Mouse (Mus musculus) adipocyte (in vitro differentiated cells): Measurements from ENCODE around the gene Sik3.

Experiments used
- DNase-seq: peaks from one replicate; pipeline ENCODE4 v3.0.0-alpha.2; 2016; ENCODE audit warnings: low spot score

Gene Sik3

DNA sequence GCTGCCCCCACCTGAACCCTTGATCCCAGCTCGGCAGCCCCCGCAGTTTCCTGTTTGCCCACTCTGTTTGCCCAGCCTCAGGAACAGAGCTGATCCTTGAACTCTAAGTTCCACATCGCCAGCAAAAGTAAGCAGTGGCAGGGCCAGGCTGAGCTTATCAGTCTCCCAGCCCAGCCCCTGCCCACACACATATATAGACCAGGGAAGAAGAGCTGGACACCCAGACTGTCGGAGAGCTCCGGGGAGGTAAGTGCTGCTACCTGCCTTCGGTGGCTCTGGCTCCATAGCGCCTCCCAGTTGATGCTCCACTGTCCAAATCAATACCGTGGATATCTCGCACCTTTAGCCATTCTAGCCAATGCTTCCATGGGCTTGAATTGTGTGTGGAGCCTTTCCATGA lies 215.9 kb downstream of the Sik3 start, which contains the start of gene Apoa1:
TSS of gene Apoa1 (plus strand) at position 90 of the 400 bp plus-strand sequence.
- DNase-seq: no peak

DNA sequence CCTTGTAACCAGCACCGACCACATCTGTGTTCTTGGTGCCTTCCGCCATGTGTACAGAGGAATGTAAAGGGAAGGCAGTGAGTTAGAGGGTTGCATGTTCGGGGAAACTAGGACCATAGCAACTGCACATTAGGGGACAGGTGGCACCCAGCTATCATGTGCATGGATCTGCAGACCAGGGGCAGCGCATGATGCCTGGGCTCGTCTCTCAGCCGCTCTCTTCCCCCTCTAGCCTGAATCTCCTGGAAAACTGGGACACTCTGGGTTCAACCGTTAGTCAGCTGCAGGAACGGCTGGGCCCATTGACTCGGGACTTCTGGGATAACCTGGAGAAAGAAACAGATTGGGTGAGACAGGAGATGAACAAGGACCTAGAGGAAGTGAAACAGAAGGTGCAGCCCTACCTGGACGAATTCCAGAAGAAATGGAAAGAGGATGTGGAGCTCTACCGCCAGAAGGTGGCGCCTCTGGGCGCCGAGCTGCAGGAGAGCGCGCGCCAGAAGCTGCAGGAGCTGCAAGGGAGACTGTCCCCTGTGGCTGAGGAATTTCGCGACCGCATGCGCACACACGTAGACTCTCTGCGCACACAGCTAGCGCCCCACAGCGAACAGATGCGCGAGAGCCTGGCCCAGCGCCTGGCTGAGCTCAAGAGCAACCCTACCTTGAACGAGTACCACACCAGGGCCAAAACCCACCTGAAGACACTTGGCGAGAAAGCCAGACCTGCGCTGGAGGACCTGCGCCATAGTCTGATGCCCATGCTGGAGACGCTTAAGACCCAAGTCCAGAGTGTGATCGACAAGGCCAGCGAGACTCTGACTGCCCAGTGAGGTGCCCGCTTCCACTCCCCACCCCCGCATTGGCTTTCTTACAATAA lies 217.2 kb downstream of the Sik3 start:
- peak; percentile 73 for DNase-seq

DNA sequence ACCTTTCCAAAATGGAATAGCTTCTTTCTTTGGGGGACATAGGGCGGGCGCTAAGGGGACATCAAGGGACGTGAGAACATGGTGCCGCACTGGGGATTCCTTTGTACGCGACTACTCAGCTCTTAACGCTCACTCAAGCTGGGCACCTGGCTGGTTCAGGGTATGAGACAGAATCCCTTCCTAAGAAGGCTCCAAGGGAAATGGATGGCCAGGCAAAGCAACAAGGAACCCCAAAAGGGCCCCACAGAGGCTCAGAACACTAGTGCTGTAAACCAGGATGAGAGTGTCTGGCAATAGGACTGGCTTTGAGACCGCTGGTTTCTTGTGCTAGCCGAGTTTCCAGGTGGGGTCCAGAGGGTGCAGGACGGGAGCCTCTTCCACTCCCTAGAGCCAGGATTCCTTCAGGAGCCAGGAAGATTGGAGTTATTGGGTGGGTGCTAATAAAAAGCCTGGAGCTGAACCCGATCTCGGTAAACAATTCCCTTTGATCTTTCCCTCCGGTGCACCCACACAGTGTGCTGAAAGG lies 217.9 kb downstream of the Sik3 start:
- DNase-seq: no peak

DNA sequence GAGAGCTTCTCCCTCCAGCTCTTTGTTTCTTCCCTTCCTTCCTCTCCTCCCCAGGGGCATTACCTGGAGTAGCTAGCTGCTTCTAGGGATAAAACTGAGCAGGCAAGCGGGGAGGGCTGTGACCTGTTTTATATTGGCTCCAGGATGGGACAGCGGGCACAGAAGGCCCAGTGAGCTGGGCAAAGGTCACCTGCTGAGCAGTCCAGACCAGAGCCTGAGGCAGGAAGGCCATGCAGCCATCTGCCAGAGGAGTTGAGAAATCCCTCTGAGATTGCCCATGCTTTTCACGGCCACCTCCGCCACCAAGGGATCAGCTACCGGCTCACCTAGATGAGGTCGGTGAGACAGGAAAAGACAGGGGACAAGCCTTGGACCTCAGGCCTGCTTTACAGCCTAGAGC lies 222.6 kb downstream of the Sik3 start:
- DNase-seq: peak; percentile 59

DNA sequence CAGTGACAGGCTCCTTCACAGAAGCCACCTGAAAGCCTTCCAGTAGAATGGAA lies 222.8 kb downstream of the Sik3 start, which contains the start of gene Apoc3:
TSS of gene Apoc3 (minus strand) at position 41 of the 53 bp plus-strand sequence.
- DNase-seq: no peak

DNA sequence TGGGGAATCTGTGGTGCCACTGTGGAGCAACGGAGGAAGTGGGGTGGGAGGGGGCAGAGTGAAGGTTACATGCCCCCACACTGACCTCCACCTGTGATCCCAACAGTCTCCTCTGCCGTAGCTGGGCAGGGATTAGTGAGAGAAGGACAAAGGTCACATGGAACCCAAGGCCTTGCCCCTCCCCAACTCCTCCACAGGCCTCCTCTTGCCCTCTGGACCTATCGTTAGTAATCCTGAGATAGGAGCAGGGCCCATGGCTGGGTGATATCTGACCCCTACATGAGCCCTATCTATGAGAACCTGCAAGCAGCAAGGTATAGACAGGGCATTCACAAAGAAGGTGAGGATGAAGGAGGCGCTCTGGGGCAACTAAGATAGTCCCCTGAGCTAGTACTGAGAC lies 223.0 kb downstream of the Sik3 start:
- DNase-seq: no peak

DNA sequence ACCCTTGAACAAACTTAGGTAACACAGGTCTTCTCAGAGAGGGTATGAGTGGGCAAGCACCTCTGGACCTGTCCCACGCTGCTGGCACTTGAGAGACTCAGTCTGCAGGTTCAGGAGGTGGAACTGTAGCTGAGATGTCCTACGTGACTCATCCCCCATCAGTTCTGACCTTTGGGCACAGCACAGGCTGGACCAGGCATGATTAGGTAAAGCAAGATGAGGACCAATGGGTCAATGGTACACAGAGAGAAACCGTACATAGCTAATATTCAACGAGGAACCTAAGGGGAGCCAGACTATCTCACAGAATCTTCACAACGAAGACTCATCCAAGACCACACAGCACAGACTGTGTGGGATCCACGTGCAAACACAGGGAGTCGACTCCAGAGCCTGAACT lies 226.2 kb downstream of the Sik3 start:
- DNase-seq: no peak

DNA sequence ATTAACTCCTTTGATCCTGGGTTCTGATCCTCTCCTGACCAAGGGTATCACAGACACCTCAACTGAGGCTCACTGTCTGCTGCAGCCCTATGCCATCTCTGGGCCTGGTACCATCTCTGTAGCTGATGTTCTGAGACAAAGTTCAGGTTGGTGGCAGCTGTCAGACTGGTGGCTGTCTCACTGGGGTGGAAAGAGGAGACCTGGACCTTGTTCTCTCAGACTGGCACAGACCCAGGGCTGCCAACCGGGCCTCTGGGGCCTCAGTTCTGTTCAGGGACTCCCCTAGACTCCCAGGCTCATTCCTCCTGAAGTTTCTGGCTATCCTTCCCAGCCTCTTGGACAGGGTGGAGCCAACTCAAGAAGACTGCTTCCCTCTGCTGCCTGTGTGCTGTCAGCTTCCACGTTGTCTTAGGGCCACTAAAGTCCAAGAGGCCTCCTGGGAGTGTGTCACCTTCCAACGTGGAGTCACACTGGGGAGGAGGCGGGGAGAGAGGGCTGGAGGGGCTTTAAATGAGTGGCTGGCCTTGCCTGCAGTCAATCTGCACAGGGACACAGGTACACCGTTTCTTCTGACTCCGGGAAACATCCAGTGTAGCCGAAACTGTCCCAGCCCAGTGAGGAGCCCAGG lies 228.0 kb downstream of the Sik3 start, which contains the start of gene Apoa4:
TSS of gene Apoa4 (plus strand) at position 171 of the 628 bp plus-strand sequence.
- DNase-seq: no peak

DNA sequence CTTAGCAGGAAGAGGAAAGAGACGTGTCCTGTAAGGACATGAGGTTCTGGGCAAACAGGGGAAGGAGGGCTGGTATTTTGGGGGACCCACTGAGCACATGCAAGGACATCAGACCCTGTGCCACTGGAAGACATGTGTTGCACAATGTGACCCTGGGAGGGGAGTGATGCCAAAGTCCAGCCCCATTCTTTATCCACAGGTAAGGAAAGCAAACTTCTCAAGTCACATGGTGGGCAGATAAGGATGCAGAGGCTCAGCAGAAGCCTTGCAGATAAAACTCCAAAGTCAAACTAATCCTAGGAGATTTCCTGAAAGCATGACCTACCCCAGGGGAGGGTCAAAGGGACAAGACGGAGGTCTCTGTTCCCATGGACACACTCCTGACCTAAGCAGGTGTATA lies 229.2 kb downstream of the Sik3 start:
- DNase-seq: no peak

DNA sequence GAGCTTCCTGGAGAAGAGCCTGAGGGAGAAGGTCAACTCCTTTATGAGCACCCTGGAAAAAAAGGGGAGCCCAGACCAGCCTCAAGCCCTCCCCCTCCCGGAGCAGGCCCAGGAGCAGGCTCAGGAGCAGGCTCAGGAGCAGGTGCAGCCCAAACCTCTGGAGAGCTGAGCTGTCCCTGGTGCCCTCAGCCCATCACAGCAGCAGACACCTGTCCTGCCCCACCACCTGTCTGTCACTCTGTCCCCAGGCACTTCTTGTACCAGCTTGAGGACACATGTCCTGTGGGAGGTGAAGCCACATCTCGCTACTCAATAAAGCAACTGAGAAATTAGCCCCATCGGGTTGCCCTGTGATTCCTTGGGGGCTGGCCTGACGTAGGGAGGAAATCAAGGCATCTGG lies 230.5 kb downstream of the Sik3 start:
- DNase-seq: no peak

DNA sequence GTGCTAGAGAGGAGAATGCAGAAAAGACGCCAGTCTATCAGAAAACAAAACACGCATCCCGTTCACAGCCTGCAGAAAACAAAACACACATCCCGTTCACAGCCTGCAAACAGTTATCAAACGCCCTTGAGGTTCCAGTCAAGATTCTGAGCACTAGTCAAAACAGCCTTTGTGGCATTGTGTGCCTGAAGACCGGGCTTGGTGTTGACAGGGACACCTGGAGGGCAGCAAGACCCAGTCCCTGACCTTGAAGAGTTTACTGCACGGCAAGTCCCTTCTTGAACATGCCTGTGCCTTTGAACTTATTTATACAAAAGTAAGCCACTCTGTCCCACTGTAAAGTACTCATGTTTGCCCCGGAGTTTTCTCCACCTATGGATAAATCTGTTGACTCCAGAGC lies 231.0 kb downstream of the Sik3 start:
- DNase-seq: no peak

DNA sequence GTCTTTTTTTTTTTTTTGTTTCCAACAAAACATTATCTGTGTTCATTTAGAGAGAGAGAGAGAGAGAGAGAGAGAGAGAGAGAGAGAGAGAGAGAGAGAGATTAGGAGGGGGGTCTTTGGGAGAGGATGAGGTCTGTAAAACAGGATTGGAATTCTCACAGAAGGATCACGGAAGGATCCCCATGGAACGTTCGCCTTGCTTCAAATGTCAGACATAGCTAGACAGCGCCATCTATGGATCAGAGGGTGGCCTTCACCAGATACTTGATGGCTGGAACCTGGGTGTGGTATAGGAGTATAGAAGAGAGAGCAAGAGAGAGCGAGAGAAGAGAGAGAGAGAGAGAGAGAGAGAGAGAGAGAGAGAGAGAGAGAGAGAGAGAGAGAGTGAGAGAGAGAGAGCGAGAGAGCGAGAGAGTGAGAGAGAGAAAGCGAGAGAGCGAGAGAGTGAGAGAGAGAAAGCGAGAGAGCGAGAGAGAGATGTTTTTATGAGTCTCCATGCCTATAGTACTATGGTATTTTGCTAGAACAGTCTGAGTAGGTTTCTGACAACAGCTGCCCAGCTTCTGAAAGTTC lies 234.2 kb downstream of the Sik3 start:
- DNase-seq: peak; percentile 91

DNA sequence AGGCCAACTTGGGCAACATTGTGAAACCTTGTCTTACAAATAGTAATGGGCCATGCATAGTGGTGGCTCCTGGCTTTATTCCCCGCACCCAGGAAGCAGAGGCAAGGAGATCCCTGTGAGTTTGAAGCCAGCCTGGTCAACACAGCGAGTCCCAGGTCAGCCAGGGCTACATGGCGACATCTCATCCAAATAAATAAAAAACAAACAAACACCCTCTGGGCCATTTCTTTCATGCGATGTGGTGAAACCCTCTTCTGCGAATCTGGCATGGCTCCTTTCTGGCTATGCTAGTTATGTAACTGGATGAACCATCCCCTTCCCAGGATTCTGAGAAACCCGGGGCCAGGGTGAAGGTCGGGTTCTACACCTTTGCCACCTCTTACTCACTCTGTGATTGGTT lies 243.6 kb downstream of the Sik3 start:
- peak; percentile 17 for DNase-seq

DNA sequence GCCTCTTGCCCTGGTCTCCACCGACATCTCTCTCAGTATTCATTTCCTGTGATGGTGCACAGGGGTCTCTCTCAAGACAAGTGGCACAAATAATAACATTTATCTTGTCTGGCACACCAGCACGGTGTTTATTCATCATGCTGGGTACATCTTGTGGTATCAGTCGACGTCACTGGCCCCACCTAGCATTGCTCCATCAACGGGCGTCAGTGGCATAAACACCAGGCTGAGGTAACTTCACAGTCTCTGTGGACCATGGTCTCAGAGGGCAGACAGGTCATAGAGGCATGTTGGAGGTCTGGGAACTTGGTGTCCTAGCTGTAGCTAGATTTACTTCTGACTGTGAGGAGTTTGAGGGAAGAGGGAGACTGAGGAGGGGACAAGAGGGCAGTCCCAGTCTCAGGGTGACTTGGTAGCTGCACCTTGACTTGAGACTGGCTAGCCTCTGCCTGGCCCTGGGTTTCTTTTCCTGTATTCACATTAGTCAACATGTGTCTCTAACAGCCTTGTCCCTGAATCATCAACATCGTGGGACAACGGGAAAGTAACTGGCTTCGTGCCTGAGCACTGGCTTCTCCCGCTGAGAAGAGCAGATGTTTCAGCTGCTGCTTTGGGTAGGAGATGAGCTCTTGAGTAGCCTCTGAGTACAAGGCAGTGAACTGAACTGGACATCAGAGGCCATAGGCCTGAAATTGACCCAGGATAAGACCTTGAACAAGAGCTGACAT lies 244.2 kb downstream of the Sik3 start:
- peak; percentile 26 for DNase-seq

DNA sequence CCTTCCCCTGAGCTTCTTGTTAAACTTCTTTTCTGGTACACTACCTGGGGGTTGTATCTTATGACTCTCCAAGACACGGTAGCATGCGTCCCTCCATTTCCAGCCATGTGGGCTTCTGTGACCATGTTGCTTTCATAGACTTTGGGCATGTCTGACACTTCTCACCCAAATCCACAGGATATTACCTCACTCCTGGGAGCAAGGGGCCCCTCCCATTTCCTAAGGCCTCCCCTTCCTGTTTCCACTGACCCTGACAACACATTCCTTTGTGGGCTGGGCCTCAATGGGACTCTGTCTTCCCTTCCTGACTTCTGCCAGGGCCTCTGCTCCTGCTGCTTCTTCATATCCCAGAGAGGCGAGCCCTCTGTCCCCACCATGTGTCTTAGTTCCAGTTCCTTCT lies 244.9 kb downstream of the Sik3 start:
- peak; percentile 73 for DNase-seq

DNA sequence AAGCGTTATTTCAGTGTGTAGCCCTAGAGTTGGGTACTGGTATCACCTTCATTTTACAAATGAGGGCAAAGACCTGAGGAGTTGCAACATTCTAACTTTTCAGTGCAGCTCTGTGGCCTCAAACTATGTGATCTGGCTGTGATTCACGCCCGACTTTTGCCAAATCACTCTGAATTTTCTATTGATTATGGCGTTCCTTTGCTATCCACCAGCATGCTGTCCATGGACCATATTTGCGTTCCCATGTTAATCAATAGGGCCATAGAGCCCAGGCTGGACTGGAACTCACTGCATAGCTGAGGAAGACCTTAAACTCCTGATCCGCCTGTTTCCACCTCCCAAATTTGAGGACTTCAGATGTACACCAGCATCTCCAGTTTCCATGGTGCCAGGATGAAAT lies 246.5 kb downstream of the Sik3 start:
- DNase-seq: no peak

DNA sequence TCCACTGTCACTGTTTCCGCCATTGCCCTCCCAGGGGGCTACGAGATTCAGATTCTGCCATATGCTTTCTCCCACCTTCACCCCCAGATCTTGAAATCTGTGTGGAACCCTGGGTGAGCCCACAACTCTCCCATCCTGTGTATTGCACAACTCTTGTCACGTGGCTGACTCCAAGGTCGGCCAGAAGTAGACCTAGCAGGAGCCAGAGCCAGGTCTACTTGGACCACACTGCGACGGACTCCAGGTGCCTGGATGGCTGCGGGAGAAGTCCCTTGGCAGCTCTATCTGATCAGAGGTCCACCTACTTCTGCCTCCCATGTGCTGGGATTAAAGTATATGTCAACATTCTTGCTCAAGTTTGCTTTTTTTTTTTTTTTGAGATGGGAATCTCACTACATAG lies 248.5 kb downstream of the Sik3 start:
- DNase-seq: no peak

DNA sequence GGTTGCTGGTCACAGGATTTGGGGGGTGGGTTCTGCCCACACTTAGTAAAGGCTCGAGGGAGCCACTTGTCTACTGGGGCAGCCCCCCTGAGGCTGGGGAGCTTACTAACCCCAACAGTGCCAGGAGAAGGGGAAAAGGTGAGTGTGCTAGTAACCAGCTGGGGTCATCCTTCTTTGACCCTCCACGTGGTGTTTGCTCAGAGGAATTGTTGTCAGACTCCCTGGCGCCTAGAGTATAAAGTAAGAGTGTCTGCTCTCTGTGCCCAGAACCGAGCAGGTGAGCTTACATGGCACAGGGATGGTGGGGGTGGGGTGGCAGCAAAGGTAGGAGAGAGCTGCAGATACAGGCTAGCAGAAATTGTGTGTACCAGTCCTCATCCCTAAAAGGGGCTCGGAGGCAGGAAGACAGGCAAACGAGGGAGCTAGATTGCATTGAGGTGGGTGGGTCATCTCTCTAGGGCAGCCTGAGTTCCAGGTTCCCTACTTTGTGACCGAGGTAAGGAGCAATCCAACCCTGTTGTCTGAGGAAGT lies 255.8 kb downstream of the Sik3 start, which contains the start of gene Apoa5:
TSS of gene Apoa5 (plus strand) at position 291 of the 531 bp plus-strand sequence.
- no peak for DNase-seq

DNA sequence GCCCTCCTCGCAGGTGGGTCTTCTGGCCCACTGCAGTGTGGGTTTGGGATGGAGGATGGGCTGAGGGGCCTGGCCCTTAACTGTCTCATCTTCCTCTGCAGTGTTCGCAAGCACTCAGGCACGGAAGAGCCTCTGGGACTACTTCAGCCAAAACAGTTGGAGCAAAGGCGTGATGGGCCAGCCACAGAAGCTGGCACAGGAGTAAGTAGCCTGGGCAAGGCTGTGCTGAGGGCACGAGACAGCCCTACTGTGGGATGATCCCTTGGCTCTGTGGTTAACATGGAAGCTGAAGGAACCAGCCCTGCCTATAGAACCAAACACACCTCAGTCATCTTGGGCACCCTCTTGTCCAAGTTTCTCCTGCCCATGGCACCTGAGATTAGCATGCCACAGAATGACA lies 256.5 kb downstream of the Sik3 start:
- DNase-seq: no peak

DNA sequence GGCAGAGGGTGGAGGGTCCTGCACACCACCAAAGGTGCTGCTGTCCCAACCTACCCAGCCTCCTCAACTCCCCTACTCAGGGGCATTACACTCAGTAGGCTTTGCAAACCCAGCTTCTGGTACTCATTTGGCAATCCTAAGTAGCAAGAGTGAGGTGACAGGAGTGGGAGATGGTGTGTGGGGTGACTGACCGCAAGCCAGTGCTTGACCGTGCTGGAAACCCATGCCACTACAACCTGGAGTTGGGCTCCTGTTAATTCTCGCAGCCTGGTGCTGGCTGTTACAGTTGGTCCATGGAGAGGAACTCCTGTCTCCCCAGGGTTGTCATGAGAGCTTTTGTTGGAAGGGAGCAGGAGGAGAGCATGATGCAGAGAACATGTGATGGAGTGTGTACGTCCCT lies 258.2 kb downstream of the Sik3 start:
- DNase-seq: no peak

DNA sequence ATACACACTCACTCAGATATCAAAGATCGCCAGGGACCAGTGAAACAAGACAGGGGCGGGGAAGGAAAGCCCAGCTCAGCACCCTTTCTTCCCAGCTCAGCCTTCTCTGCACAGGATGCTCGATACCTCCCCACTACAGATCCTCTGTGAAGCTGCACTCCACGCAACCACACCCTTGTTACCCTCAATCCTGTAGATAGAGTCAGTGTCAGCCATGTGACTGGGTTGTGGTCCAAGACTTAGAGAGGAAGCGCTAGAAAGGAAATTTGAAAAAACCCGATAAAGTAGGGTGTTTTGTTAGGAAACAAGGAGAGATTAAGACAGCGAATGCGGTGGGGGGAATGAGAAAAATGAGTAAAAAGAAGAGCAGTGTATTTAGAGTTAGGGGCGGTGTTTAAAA lies 259.4 kb downstream of the Sik3 start:
- DNase-seq: no peak

DNA sequence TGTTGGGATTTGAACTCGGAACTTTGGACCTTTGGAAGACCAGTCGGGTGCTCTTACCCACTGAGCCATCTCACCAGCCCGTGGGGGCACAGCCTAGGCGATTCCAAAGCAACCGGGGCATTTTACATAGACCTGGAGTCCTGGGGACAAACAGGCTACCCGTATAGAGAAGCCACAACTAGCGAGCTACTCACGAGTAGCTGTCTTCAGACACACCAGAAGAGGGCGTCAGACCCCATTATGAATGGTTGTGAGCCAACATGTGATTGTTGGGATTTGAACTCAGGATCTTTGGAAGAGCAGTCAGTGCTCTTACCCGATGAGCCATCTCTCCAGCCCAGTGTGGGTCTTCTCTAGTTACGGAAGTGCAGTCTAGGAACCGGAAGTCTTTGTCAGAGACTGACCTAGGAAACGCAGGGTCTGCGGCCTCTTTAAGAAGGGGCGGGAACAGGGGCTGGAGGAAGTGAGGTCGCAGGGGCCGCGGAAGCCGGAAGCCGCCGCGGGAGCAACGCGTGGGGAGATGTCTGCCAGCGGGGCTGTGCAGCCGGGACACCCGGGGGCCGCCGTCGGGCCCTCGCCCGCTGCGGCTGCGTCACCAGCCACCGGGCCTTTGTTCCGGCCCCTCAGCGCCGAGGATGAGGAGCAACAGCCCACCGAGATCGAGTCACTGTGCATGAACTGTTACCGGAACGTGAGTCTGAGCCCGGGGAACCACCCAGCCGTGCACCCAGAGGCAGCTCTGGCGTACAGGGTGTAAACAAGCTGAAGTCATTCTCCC lies 260.2 kb downstream of the Sik3 start, which contains the start of gene Zpr1:
TSS of gene Zpr1 (plus strand) at position 388 of the 778 bp plus-strand sequence.
- peak; percentile 93 for DNase-seq
